Mouse (Mus musculus): ENCODE measurements around the gene BC030867.

- TF ChIP-seq CTCF (IDR thresholded peaks at IDR 0.05): peak; percentile 42
- no peak for TF ChIP-seq POLR2A (IDR thresholded peaks at IDR 0.05; ENCODE audit: insufficient read depth, low read depth, low read length)
Observed at GRCm38 (mm10) chr11:102246871-102247270, 1.8 kb upstream of the BC030867 start.
